Mouse (Mus musculus) liver, embryonic 15.5 days (tissue): Measurements from ENCODE around the gene Sestd1. TPM values are rescaled to one million over a fixed set of nuclear protein-coding genes. Genes with fewer than 3 reads are reported as not detected.
A peak's percentile ranks its signal among the peaks of the same experiment; 100 is the strongest.

Experiments
- ATAC-seq: fragments of 200-750 bp; cut with Nextera tagmentation; 2 replicates; pipeline ENCODE4 v1.8.0; 2017; ENCODE audit warnings: moderate number of reproducible peaks, mild to moderate bottlenecking, moderate library complexity; ENCODE audit not compliant: insufficient read depth
- H3K27ac ChIP-seq: fragments of 300-500 bp; sonication (generic); replicated peaks from 2 replicates; pipeline ENCODE4 v1.5.1; 2015; ENCODE audit warnings: mild to moderate bottlenecking, inconsistent platforms
- H3K27me3 ChIP-seq: fragments of 300-500 bp; sonication (generic); 2 replicates; pipeline ENCODE4 v1.6.1; 2015; ENCODE audit warnings: mild to moderate bottlenecking, inconsistent platforms
- H3K36me3 ChIP-seq: fragments of 300-500 bp; sonication (generic); replicated peaks from 2 replicates; pipeline ENCODE4 v1.6.1; 2015; ENCODE audit warnings: moderate library complexity, mild to moderate bottlenecking, inconsistent platforms
- H3K4me1 ChIP-seq: fragments of 300-500 bp; sonication (generic); replicated peaks from 2 replicates; pipeline ENCODE4 v1.6.1; 2015; ENCODE audit warnings: inconsistent platforms
- H3K4me2 ChIP-seq: fragments of 300-500 bp; sonication (generic); 2 replicates; pipeline ENCODE4 v1.6.1; 2015; ENCODE audit warnings: moderate library complexity, mild to moderate bottlenecking, inconsistent platforms
- H3K4me3 ChIP-seq: fragments of 300-500 bp; sonication (generic); replicated peaks from 2 replicates; pipeline ENCODE4 v1.5.1; 2015; ENCODE audit warnings: mild to moderate bottlenecking, inconsistent platforms
- H3K9ac ChIP-seq: fragments of 300-500 bp; sonication (generic); 2 replicates; pipeline ENCODE4 v1.6.1; 2015; ENCODE audit warnings: moderate library complexity, mild to moderate bottlenecking, inconsistent platforms
- H3K9me3 ChIP-seq: fragments of 300-500 bp; sonication (generic); replicated peaks from 2 replicates; pipeline ENCODE4 v1.6.1; 2016; ENCODE audit warnings: inconsistent platforms
- WGBS: fragments of 180-500 bp; shearing (Covaris S2); methylation state at CpG from one replicate; pipeline ENCODE4 v1.1.7; 2015; ENCODE audit warnings: mixed read lengths; ENCODE audit not compliant: insufficient replicate concordance; 5-methylcytosine and 5-hydroxymethylcytosine counted together
- polyA plus RNA-seq: library from polyadenylated mRNA; unstranded; fragments of >200 nt; fragmentation: Nextera tagmentation; extraction: Ambion mirVana; gene quantifications from 2 replicates; pipeline ENCODE4 v1.2.1, GENCODE M21; 2015

The Sestd1 gene
- polyA plus RNA-seq, 1 experiment from 2014 or later: 0.58 TPM

DNA sequence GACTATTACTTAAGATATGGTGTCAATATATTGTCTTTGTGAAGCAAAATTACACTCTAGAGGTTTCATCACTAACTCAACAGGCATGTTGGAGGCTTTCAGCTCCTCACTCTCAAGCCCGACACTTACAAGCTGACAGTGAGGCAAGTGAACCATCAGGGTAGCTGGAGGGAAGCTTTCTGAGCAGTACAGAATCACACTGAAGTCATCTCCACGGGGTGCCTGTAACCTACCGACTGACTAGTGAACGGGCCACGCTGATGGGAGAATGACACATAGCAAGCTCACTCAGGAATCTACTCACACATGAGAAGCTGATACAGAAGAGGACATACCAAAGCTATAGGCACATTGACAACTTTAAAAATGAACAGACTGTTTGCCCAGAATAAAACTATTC is 67.5 kb downstream of the Sestd1 start:
- no peak overlapping the region for H3K4me3 ChIP-seq
- H3K4me1 ChIP-seq: no peaks in the 10 kb centered on the region
- H3K4me2 ChIP-seq: no peak overlapping the region
- H3K9me3 ChIP-seq: no peaks in the 10 kb centered on the region
- no peak overlapping the region for H3K9ac ChIP-seq
- WGBS: 70% methylated on average over 5 of the region's 5 CpGs
- H3K27ac ChIP-seq: no peak overlapping the region
- no peaks in the 10 kb centered on the region for H3K36me3 ChIP-seq
- ATAC-seq: no peak
- H3K27me3 ChIP-seq: no peaks in the 10 kb centered on the region

DNA sequence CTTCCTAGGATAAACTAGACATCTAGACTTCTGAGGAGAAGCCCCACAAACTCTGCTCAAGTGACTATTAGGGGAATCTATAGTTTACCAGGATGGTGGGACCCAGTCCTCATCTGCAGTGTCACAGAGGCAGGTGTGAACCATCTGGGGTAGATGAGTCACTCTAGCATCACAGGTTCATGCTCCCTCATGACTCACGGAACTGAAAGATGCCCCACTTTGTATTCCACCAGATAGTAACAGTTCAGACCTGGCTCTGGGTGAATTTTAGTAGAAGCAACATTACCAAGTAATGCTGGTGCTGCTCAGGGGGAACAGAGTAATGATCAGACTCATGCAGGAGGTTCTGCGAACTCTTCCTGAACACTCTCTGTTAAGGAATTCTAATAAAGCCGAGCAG is 73.4 kb downstream of the Sestd1 start:
- Histone ChIP-seq H3K9me3 (no peaks in the 10 kb centered on the region), H3K36me3 (no peaks in the 10 kb centered on the region), H3K27ac (no peak overlapping the region), H3K4me2 (no peak overlapping the region), H3K9ac (no peak overlapping the region), H3K27me3 (no peaks in the 10 kb centered on the region), H3K4me1 (no peaks in the 10 kb centered on the region), H3K4me3 (no peak overlapping the region)
- WGBS: 69% methylated on average over 3 of the region's 3 CpGs
- ATAC-seq: no peak

DNA sequence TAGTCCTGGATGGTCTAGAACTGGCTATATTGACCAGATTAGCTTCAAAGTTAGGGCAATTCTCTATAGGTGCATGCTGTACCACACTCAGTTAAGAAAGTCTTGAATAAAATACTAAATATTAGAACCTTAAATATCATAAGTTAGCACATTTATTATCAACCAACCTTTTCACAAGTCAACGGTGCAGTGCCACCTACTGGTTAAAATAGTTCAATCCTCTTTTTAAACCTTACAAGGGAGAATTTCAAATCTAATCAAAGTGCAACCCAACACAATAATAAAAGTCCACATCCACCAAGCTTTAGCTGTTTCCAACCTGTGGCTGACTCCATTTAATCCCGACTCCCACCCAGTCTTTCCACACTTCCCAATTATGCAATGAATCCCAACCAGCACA is 76.5 kb downstream of the Sestd1 start:
- H3K4me2 ChIP-seq: no peak overlapping the region
- H3K27me3 ChIP-seq: no peaks in the 10 kb centered on the region
- H3K4me3 ChIP-seq: no peak overlapping the region
- H3K9ac ChIP-seq: no peak overlapping the region
- no peak overlapping the region for H3K27ac ChIP-seq
- H3K9me3 ChIP-seq: no peaks in the 10 kb centered on the region
- peaks cover 7% of the 10 kb centered on the region; the same call in 1 of the 2 replicates for H3K4me1 ChIP-seq
- 36% methylated on average over 2 of the region's 2 CpGs for WGBS
- no peaks in the 10 kb centered on the region for H3K36me3 ChIP-seq
- no peak for ATAC-seq

DNA sequence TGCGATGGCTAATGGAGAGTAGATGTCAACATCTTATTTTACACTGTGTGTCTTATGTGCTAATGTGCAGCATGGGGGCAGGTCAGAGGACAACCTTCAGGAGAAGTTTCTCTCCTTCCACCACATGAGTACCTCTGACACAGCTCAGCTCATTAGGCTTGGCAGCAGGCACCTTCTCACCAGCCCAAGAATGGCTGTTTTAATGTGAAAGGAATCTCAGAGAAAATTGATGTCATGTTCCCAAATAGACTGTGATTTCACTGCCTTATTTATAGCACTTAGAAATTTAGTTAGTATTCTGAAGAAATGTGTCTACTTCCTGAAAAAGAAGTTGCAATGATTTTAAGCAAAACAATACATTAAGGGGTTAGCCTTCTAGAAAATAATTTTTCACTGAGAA is 78.5 kb downstream of the Sestd1 start:
- H3K4me3 ChIP-seq: no peak overlapping the region
- no peaks in the 10 kb centered on the region for H3K9me3 ChIP-seq
- H3K4me1 ChIP-seq: peaks cover 7% of the 10 kb centered on the region; the same call in 1 of the 2 replicates
- ATAC-seq: no peak
- H3K36me3 ChIP-seq: no peaks in the 10 kb centered on the region
- H3K4me2 ChIP-seq: no peak overlapping the region
- no peaks in the 10 kb centered on the region for H3K27me3 ChIP-seq
- 88% methylated on average over 1 of the region's 1 CpGs for WGBS
- H3K9ac ChIP-seq: no peak overlapping the region
- no peak overlapping the region for H3K27ac ChIP-seq

DNA sequence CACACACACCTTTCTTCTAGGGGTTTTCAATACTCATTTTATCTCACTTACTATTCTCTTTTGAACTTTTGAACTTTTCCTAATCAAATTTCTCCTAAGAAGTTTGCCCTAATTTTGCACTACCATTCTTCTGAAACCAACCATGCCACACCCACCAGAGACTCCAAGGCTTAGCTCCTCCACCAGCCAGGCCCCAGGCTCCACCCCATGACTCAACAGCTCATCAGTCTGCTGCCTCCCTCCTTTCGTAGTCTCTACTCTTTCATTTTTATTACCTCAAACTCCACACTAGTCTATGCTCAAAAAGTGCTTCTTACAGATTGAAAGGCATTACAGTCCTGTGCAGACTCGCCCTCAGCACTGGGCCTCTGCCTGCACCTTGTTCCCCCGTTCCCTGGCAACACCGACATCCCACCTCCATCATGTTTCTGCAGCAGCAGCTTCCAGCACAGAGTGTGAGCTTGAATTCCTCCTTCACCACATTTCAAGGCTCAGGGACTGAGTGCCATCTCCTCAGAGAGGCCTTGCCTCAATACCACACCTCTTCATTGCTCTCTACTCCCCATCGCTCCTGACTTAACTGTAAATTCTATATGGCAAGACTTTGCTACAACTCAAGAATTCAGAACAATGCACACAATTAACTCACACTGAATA is 79.3 kb downstream of the Sestd1 start:
- H3K27me3 ChIP-seq: no peaks in the 10 kb centered on the region
- no peak overlapping the region for H3K9ac ChIP-seq
- H3K9me3 ChIP-seq: no peaks in the 10 kb centered on the region
- H3K27ac ChIP-seq: no peak overlapping the region
- peak overlapping the region; percentile 43 for H3K4me3 ChIP-seq
- H3K4me1 ChIP-seq: peaks cover 7% of the 10 kb centered on the region; the same call in 1 of the 2 replicates
- H3K36me3 ChIP-seq: no peaks in the 10 kb centered on the region
- 68% methylated on average over 5 of the region's 5 CpGs for WGBS
- H3K4me2 ChIP-seq: peak overlapping the region; percentile 38
- ATAC-seq: peak; percentile 66; the same call in 1 of the 2 replicates

DNA sequence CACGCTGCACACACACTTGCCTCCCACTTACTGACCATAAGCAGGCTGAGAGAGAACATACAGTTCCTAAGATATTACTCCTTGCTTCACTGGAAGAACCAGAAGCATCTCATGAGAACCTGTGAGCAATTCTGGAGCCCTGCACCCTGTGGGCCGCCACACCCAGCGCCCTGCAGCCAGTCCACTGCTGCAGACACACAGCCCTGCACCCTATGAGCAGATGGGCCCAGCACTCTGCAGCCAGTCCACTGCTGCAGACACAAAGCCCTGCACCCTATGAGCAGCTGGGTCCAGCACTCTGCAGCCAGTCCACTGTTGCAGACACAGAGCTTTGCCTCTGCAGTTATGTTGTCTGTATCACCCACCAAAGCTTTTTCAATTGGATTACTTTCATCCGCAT is 80.0 kb downstream of the Sestd1 start:
- H3K4me1 ChIP-seq: peaks cover 7% of the 10 kb centered on the region; the same call in 1 of the 2 replicates
- no peak overlapping the region for H3K27ac ChIP-seq
- WGBS: 76% methylated on average over 4 of the region's 4 CpGs
- no peaks in the 10 kb centered on the region for H3K27me3 ChIP-seq
- no peak overlapping the region for H3K9ac ChIP-seq
- H3K4me3 ChIP-seq: no peak overlapping the region
- no peaks in the 10 kb centered on the region for H3K9me3 ChIP-seq
- ATAC-seq: no peak
- H3K4me2 ChIP-seq: no peak overlapping the region
- no peaks in the 10 kb centered on the region for H3K36me3 ChIP-seq

DNA sequence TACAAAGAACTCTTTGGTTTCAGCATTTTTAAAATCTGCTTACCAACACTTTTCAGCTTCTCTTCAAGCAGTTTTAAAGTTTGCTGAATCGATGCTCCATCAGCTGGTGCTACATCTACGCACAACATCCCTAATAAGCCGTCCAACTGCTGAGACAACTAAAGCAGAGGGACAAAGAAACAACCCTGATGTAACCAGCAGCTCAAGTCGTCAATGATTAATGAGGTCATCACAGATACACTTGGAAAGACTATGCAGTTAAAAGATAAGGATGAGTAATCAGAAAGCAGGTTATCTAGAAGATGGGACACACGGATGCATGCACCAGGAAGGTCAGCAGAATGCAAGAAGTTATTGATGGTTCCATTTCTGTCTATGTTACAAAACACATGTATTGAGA is 82.1 kb downstream of the Sestd1 start:
- Histone ChIP-seq H3K27me3 (no peaks in the 10 kb centered on the region), H3K27ac (no peak overlapping the region), H3K4me3 (no peak overlapping the region), H3K9me3 (no peaks in the 10 kb centered on the region), H3K9ac (no peak overlapping the region), H3K4me2 (no peak overlapping the region), H3K36me3 (no peaks in the 10 kb centered on the region), H3K4me1 (peaks cover 7% of the 10 kb centered on the region; the same call in 1 of the 2 replicates)
- no peak for ATAC-seq
- WGBS: 54% methylated on average over 5 of the region's 5 CpGs

DNA sequence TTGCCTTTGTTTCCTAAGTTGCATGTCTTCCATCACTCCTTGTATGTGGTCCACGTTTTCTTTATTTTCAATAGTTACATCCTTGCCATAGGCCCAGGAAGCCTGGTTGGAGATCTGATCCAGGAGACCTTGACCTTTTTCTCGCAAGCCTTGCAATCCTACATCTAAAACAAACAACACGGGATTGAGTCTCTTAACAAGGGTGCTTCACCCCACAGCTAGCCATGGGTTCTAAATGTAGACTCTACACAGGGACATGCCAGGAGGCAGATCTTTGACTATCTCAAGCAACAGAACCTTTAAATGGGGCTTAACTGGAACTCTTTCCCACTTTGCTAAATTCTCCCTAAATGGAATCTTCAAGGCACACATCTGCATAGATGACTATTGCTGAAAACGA is 83.6 kb downstream of the Sestd1 start:
- H3K9ac ChIP-seq: no peak overlapping the region
- H3K27ac ChIP-seq: no peak overlapping the region
- no peaks in the 10 kb centered on the region for H3K36me3 ChIP-seq
- no peak overlapping the region for H3K4me2 ChIP-seq
- 60% methylated on average over 4 of the region's 4 CpGs for WGBS
- H3K4me1 ChIP-seq: peaks cover 7% of the 10 kb centered on the region; the same call in 1 of the 2 replicates
- no peak overlapping the region for H3K4me3 ChIP-seq
- no peaks in the 10 kb centered on the region for H3K27me3 ChIP-seq
- ATAC-seq: no peak
- no peaks in the 10 kb centered on the region for H3K9me3 ChIP-seq

DNA sequence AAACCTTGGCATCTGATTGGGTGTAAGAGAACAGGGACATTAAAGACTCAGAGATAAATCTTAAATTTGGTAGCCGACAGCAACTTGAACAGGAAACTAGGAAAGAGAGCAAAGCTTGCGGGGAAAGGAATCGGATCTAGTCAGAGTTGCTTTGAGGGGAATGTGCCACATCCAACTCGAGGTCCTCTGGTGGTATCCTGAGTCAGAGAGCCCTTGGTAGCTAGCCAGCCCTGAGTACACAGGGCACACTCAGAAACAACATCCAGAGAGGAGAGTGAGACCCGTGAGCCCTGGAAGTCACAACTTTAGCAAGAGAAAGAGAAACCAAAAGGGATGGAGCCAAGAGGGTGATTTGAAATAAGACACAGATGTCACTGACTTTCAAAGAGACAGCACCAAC is 85.3 kb downstream of the Sestd1 start:
- 66% methylated on average over 5 of the region's 5 CpGs for WGBS
- H3K4me3 ChIP-seq: no peak overlapping the region
- H3K4me1 ChIP-seq: no peaks in the 10 kb centered on the region; the same call in 1 of the 2 replicates
- H3K9me3 ChIP-seq: no peaks in the 10 kb centered on the region
- H3K27ac ChIP-seq: no peak overlapping the region
- no peak overlapping the region for H3K4me2 ChIP-seq
- no peaks in the 10 kb centered on the region for H3K36me3 ChIP-seq
- H3K9ac ChIP-seq: no peak overlapping the region
- H3K27me3 ChIP-seq: no peaks in the 10 kb centered on the region
- no peak for ATAC-seq

DNA sequence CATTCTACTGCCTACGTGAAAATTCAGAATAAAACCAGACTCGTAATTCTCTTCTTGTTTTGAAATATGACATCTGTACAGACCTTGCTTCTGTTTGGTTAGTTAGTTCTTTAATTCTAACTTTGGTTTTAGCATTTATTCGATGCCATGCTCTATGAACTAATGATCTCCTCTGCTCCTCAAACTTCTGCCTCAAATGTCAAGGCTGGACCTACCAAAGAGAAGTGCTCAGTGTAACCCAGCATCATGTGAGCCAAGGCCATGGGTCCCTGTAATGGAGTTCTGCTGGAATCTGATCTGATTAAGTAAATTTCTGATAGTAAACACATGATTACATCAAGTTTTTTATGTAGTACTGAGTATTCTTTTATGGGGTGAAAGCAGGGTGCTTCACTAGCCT is 88.6 kb downstream of the Sestd1 start:
- no peak overlapping the region for H3K9ac ChIP-seq
- H3K4me1 ChIP-seq: no peaks in the 10 kb centered on the region
- no peaks in the 10 kb centered on the region for H3K36me3 ChIP-seq
- 72% methylated on average over 3 of the region's 3 CpGs for WGBS
- no peaks in the 10 kb centered on the region for H3K9me3 ChIP-seq
- H3K27me3 ChIP-seq: no peaks in the 10 kb centered on the region
- H3K4me2 ChIP-seq: no peak overlapping the region
- no peak for ATAC-seq
- H3K4me3 ChIP-seq: no peak overlapping the region
- no peak overlapping the region for H3K27ac ChIP-seq

DNA sequence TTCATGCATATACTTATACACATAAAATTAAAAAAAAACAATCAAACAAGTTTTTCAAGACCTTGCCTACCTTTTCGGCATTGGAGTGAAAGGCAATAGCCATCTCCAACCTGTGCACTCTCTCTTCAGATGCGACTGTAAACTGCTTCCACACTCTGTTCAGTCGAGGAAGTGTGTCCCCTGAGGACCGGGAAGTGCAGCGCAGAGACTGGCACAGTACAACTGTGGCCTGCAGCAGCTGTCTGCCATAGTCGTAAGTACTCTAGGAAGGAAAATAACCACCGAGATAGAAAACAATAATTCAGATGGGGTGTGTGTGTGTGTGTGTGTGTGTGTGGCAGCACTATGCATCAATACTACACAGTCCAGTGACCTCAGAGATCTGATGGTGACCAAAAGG is 89.5 kb downstream of the Sestd1 start:
- WGBS: 72% methylated on average over 7 of the region's 7 CpGs
- ATAC-seq: no peak

DNA sequence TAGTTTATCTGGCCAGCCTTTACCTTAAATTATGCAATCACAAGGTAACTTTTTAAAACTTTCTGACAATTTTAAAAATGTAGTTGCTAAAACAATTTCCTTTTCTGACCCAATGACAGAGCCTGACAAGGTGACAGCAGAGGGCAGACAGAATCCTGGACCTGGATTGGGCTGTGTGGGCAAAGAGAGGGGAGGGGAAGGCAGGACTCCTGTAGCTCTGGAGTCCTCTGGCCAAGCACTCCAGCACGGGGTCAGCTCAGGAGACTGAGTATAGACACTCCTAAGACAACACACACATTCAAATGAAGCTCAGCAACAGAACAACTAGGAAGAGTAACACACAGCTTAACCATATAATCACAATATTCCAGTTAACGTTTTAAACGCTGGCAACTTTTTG is 90.1 kb downstream of the Sestd1 start:
- no peak overlapping the region for H3K9ac ChIP-seq
- no peaks in the 10 kb centered on the region for H3K4me1 ChIP-seq
- WGBS: 75% methylated on average over 3 of the region's 3 CpGs
- no peaks in the 10 kb centered on the region for H3K27me3 ChIP-seq
- no peak overlapping the region for H3K4me2 ChIP-seq
- no peak overlapping the region for H3K27ac ChIP-seq
- no peak overlapping the region for H3K4me3 ChIP-seq
- H3K9me3 ChIP-seq: no peaks in the 10 kb centered on the region
- ATAC-seq: no peak
- no peaks in the 10 kb centered on the region for H3K36me3 ChIP-seq

More for the DNA sequence above, 89.5 kb downstream of the Sestd1 start:
- Histone ChIP-seq H3K27me3 (no peaks in the 10 kb centered on the region), H3K36me3 (no peaks in the 10 kb centered on the region), H3K27ac (no peak overlapping the region), H3K9me3 (no peaks in the 10 kb centered on the region), H3K9ac (no peak overlapping the region), H3K4me3 (no peak overlapping the region), H3K4me2 (no peak overlapping the region), H3K4me1 (no peaks in the 10 kb centered on the region)
